Mouse (Mus musculus) kidney, embryonic 15.5 days (tissue): ENCODE measurements at regions not wholly inside any gene's neighbourhood (a gene's known extent, or its start where the extent isn't known, plus 50 kb on each side); places are given as distances from the start of the nearest gene placed in this dataset.

Source experiments
- ATAC-seq: fragments of 200-750 bp; cut with Nextera tagmentation; replicated peaks from 2 replicates; pipeline ENCODE4 v1.8.0; 2017; ENCODE audit warnings: moderate TSS enrichment; ENCODE audit not compliant: low FRiP score
- H3K27ac ChIP-seq: fragments of 300-500 bp; sonication (generic); 2 replicates; pipeline ENCODE4 v1.5.1; 2015; ENCODE audit warnings: mild to moderate bottlenecking, inconsistent platforms
- H3K27me3 ChIP-seq: fragments of 300-500 bp; sonication (generic); 2 replicates; pipeline ENCODE4 v1.6.1; 2015; ENCODE audit warnings: inconsistent platforms
- H3K36me3 ChIP-seq: fragments of 300-500 bp; sonication (generic); 2 replicates; pipeline ENCODE4 v1.6.1; 2015; ENCODE audit warnings: inconsistent platforms
- H3K4me1 ChIP-seq: fragments of 300-500 bp; sonication (generic); 2 replicates; pipeline ENCODE4 v1.6.1; 2015; ENCODE audit warnings: inconsistent platforms
- H3K4me2 ChIP-seq: fragments of 300-500 bp; sonication (generic); 2 replicates; pipeline ENCODE4 v1.6.1; 2015; ENCODE audit warnings: moderate library complexity, mild to moderate bottlenecking, inconsistent platforms
- H3K4me3 ChIP-seq: fragments of 300-500 bp; sonication (generic); replicated peaks from 2 replicates; pipeline ENCODE4 v1.5.1; 2015; ENCODE audit warnings: mild to moderate bottlenecking, inconsistent platforms
- H3K9ac ChIP-seq: fragments of 300-500 bp; sonication (generic); 2 replicates; pipeline ENCODE4 v1.6.1; 2015; ENCODE audit warnings: mild to moderate bottlenecking, inconsistent platforms
- H3K9me3 ChIP-seq: fragments of 300-500 bp; sonication (generic); replicated peaks from 2 replicates; pipeline ENCODE4 v1.6.1; 2016; ENCODE audit warnings: inconsistent platforms
- WGBS: fragments of 180-500 bp; shearing (Covaris S2); methylation state at CpG from one replicate; pipeline ENCODE4 v1.1.7; 2015; ENCODE audit warnings: mixed read lengths; 5-methylcytosine and 5-hydroxymethylcytosine counted together

- no peak for ATAC-seq
- H3K4me2 ChIP-seq: no peak overlapping the region
- 76% methylated on average over 1 of the region's 1 CpGs for WGBS
- no peak overlapping the region for H3K27ac ChIP-seq
- no peaks in the 10 kb centered on the region for H3K27me3 ChIP-seq
- H3K9me3 ChIP-seq: no peaks in the 10 kb centered on the region
- no peak overlapping the region for H3K4me3 ChIP-seq
- H3K4me1 ChIP-seq: no peaks in the 10 kb centered on the region
- H3K36me3 ChIP-seq: no peaks in the 10 kb centered on the region
- no peak overlapping the region for H3K9ac ChIP-seq
These were observed 164.5 kb upstream of the Crbn start for GRCm38 (mm10) chr6:106964337-106964736.

- no peak overlapping the region for H3K4me3 ChIP-seq
- no peaks in the 10 kb centered on the region for H3K36me3 ChIP-seq
- H3K4me2 ChIP-seq: no peak overlapping the region
- H3K27ac ChIP-seq: no peak overlapping the region
- H3K9ac ChIP-seq: no peak overlapping the region
- H3K9me3 ChIP-seq: no peaks in the 10 kb centered on the region
- 37% methylated on average over 2 of the region's 2 CpGs for WGBS
- no peaks in the 10 kb centered on the region for H3K4me1 ChIP-seq
- no peaks in the 10 kb centered on the region for H3K27me3 ChIP-seq
- ATAC-seq: no peak
These were observed 175.6 kb upstream of the Crbn start for GRCm38 (mm10) chr6:106975439-106975838.

DNA sequence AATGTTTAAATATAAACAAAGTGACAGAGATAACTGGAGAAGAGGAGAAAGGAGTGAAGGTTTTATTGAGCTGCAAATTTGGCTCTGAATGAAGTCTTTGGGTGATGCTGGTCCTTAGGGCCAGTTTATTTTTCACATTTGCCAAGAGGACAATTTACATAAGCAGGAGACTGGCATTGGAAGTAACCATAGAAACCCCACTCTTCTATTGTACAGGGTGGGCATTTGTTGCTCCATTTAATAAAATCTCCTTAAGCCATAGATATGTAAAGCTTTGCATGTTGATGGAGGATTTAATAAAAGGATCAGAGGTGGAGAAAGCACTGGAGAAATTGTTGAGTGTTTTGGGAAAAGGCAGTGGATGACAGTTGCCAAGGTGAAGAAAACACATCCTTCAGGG, 178.8 kb upstream of the Crbn start:
- no peak overlapping the region for H3K27ac ChIP-seq
- no peaks in the 10 kb centered on the region for H3K9me3 ChIP-seq
- H3K9ac ChIP-seq: no peak overlapping the region
- H3K36me3 ChIP-seq: no peaks in the 10 kb centered on the region
- no peak overlapping the region for H3K4me2 ChIP-seq
- ATAC-seq: no peak
- no peak overlapping the region for H3K4me3 ChIP-seq
- H3K27me3 ChIP-seq: no peaks in the 10 kb centered on the region
- no peaks in the 10 kb centered on the region for H3K4me1 ChIP-seq

DNA sequence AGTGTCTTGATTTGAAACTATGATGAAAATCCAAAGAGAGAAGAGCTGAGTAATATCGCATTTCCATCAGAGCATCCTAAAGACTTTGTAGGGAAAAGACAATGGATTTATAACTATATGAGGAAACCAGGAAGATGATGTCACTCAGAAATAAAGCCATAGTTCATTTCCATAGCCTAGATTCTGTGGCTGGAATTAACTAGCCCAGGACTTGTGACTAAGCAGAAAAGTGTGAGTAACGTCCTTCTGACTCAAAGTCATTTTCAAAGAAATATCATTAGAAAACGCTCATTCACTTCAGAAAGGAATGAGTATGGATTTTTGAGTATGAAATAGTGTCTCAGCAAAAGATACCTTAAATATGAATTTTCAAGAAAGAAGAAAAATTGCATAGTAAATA, 179.9 kb upstream of the Crbn start:
- H3K36me3 ChIP-seq: no peaks in the 10 kb centered on the region
- no peak overlapping the region for H3K27ac ChIP-seq
- H3K4me3 ChIP-seq: no peak overlapping the region
- no peak for ATAC-seq
- WGBS: 85% methylated on average over 3 of the region's 3 CpGs
- no peaks in the 10 kb centered on the region for H3K27me3 ChIP-seq
- H3K4me1 ChIP-seq: no peaks in the 10 kb centered on the region
- no peaks in the 10 kb centered on the region for H3K9me3 ChIP-seq
- no peak overlapping the region for H3K4me2 ChIP-seq
- H3K9ac ChIP-seq: no peak overlapping the region

GRCm38 (mm10) chr6:106980188-106980587, 180.3 kb upstream of the Crbn start:
- no peak overlapping the region for H3K9ac ChIP-seq
- no peaks in the 10 kb centered on the region for H3K4me1 ChIP-seq
- H3K27ac ChIP-seq: no peak overlapping the region
- no peak overlapping the region for H3K4me3 ChIP-seq
- H3K9me3 ChIP-seq: no peaks in the 10 kb centered on the region
- H3K4me2 ChIP-seq: no peak overlapping the region
- H3K27me3 ChIP-seq: no peaks in the 10 kb centered on the region
- no peaks in the 10 kb centered on the region for H3K36me3 ChIP-seq
- 79% methylated on average over 4 of the region's 4 CpGs for WGBS
- ATAC-seq: no peak

DNA sequence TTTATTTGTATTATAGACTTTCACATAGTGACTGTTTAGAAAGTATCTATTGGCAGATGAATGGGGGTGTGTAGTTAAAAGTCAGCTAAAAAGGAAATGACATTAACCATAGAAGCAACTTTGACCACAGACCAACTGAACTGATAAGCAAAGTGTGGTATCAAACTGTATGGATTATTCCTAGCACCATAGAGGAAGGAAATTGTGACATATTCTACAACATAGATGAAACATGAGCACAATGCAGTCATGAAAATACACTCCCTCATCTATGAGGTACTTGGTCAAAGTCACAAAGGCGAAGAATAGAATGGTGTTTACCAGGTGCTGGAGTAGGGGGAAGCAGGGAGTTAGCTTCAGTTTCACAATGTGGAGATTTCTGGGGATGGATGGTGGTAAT, 181.4 kb upstream of the Crbn start:
- ATAC-seq: no peak
- H3K27ac ChIP-seq: no peak overlapping the region
- H3K36me3 ChIP-seq: no peaks in the 10 kb centered on the region
- no peak overlapping the region for H3K9ac ChIP-seq
- no peaks in the 10 kb centered on the region for H3K9me3 ChIP-seq
- no peaks in the 10 kb centered on the region for H3K27me3 ChIP-seq
- H3K4me3 ChIP-seq: no peak overlapping the region
- 84% methylated on average over 1 of the region's 1 CpGs for WGBS
- no peaks in the 10 kb centered on the region for H3K4me1 ChIP-seq
- no peak overlapping the region for H3K4me2 ChIP-seq

DNA sequence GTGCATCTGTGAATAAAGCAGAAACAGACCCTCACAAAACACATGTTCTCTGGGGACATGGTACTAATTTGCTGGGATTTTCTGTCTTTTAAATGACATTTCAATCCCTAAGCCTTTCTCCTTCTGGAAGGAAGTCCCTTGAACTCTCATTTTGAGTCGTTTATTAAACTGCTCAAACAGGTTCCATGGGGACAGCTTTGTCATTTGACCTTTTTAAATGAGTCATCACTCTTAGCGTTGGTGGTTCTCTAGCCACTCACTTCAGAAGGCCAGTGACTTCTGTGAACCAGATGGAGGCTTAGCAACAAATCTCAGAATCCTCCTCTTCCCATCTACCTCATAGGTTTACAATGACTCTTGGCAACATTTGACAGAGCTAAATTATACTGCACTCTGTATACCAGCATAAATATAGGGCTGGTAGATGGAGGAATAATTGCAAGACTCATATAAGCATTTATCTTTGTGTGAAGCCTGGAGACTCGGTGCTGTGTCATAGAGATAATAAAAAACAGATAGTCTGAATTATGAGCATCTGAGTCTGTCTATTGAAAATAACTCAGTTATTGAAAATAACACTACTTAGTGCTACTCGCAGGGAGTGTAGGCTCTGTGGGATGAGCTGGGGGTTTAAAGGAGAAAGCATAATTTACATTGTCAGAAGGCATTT, 185.4 kb upstream of the Crbn start:
- no peaks in the 10 kb centered on the region for H3K27me3 ChIP-seq
- no peak for ATAC-seq
- 34% methylated on average over 4 of the region's 4 CpGs for WGBS
- no peaks in the 10 kb centered on the region for H3K4me1 ChIP-seq
- H3K27ac ChIP-seq: no peak overlapping the region
- no peak overlapping the region for H3K4me3 ChIP-seq
- no peaks in the 10 kb centered on the region for H3K36me3 ChIP-seq
- no peak overlapping the region for H3K9ac ChIP-seq
- H3K4me2 ChIP-seq: no peak overlapping the region
- H3K9me3 ChIP-seq: no peaks in the 10 kb centered on the region

DNA sequence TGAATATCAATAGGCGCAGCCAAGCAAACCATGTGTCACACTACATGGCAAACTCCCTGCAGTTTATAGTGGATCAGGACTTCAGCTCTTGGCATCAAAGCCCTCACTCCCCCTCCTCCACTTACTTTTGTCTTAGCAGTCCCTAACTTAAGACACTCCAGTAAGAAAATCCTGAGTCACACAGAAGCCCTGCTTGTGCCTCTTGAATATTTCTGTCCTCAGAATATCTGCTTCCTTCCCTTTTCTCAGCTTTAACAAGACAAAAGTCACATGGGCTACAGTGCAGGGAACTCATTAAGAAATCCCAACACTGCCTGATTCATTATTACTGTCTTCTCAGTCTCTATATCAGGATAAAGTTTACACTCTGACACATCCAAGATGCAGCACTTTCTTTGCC, 191.7 kb upstream of the Crbn start:
- no peak for ATAC-seq
- 93% methylated on average over 1 of the region's 1 CpGs for WGBS
- Histone ChIP-seq H3K4me2 (no peak overlapping the region), H3K4me3 (no peak overlapping the region), H3K27ac (no peak overlapping the region), H3K9ac (no peak overlapping the region), H3K27me3 (no peaks in the 10 kb centered on the region), H3K4me1 (no peaks in the 10 kb centered on the region), H3K9me3 (no peaks in the 10 kb centered on the region), H3K36me3 (no peaks in the 10 kb centered on the region)

- WGBS: 81% methylated on average over 4 of the region's 4 CpGs
- Histone ChIP-seq H3K27me3 (no peaks in the 10 kb centered on the region), H3K4me3 (no peak overlapping the region), H3K27ac (no peak overlapping the region), H3K4me2 (no peak overlapping the region), H3K9me3 (no peaks in the 10 kb centered on the region), H3K4me1 (no peaks in the 10 kb centered on the region), H3K9ac (no peak overlapping the region), H3K36me3 (no peaks in the 10 kb centered on the region)
- no peak for ATAC-seq
These were observed 204.7 kb upstream of the Crbn start for GRCm38 (mm10) chr6:107004406-107005120.

DNA sequence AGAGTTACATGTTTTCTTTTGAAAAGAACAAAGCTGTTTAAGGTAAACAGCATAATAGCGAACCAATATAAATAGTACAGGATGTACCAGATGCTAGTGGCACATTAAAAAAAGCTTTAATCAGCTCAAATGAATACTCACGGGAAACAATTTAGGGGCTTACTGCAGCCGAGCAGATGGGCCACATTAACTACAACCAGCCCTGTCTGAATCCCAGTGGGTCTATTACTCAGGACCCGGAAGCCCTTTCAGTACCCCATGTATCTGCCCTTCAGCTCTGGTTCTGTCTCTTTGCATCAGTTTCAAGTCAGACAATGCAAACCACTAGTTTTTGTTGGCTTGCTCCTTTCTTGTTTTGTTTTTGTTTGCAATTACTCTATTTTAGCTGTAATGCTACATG, 210.9 kb upstream of the Crbn start:
- Histone ChIP-seq H3K9me3 (no peaks in the 10 kb centered on the region), H3K9ac (no peak overlapping the region), H3K4me1 (peaks cover 9% of the 10 kb centered on the region), H3K4me2 (no peak overlapping the region), H3K27ac (no peak overlapping the region), H3K4me3 (no peak overlapping the region), H3K36me3 (no peaks in the 10 kb centered on the region), H3K27me3 (no peaks in the 10 kb centered on the region)
- no peak for ATAC-seq
- WGBS: 53% methylated on average over 4 of the region's 4 CpGs

GRCm38 (mm10) chr6:107012938-107013511, 213.1 kb upstream of the Crbn start:
- peak; percentile 93 for ATAC-seq
- H3K4me1 ChIP-seq: peaks cover 9% of the 10 kb centered on the region
- peak overlapping the region; percentile 60 for H3K27ac ChIP-seq
- no peaks in the 10 kb centered on the region for H3K9me3 ChIP-seq
- WGBS: 5% methylated on average over 9 of the region's 9 CpGs
- H3K27me3 ChIP-seq: no peaks in the 10 kb centered on the region
- no peak overlapping the region for H3K9ac ChIP-seq
- no peaks in the 10 kb centered on the region for H3K36me3 ChIP-seq
- H3K4me2 ChIP-seq: peak overlapping the region; percentile 50
- H3K4me3 ChIP-seq: peak overlapping the region; percentile 8; the same call in 1 of the 2 replicates

GRCm38 (mm10) chr6:107019126-107019525, 219.2 kb upstream of the Crbn start:
- Histone ChIP-seq H3K4me1 (no peaks in the 10 kb centered on the region), H3K9ac (no peak overlapping the region), H3K27ac (no peak overlapping the region), H3K4me2 (no peak overlapping the region), H3K27me3 (no peaks in the 10 kb centered on the region), H3K36me3 (no peaks in the 10 kb centered on the region), H3K9me3 (no peaks in the 10 kb centered on the region), H3K4me3 (no peak overlapping the region)
- WGBS: 75% methylated on average over 3 of the region's 3 CpGs
- ATAC-seq: no peak
